Mouse (Mus musculus) CD4-positive helper T cell, adult 2 months (primary cell): ENCODE measurements at regions not wholly inside any gene's neighbourhood (a gene's known extent, or its start where the extent isn't known, plus 50 kb on each side); places are given as distances from the start of the nearest gene placed in this dataset.

Experiments
- DNase-seq: peaks from one replicate; pipeline ENCODE4 v3.0.0-alpha.2; 2012; ENCODE audit warnings: low read depth, missing footprints, low spot score

DNA sequence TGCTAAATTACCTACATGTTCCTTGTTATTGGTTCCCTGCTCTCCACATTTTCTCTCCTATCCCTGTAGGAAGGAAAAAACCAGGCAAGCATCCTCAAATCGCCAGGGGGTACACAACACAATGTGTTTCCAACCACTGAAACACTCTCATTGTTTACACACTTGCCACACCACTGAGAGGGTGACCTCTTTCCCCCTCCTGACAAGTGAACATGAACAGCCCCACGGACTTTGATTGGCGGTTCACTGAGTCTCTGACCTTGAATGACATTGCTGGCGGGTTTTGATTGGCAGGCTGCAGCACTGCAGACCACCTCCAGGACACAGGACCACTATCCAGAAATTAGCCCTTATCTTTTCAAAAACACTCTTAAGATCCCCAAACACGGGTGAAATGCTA lies 211.7 kb upstream of the Onecut1 start:
- no peak for DNase-seq

DNA sequence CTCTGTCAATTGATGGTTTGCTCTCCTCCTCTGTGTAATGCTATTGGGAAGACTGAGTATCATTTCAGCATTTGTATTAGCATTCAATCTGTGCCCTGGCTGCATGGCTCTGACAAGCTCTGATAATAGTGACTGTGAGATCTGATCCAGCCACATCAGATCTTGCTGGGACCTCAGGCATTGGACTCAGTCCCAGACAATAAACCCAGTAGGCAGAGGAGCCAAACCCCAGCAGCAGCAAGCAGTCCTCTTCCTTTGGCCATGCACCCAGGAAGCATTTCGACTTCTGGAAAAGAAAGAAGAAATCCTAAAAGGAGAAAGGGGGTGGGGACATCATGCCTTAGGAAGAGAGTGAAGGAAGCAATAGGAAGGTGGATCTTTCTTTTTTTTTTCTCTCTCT lies 205.8 kb upstream of the Onecut1 start:
- DNase-seq, result no peak

DNA sequence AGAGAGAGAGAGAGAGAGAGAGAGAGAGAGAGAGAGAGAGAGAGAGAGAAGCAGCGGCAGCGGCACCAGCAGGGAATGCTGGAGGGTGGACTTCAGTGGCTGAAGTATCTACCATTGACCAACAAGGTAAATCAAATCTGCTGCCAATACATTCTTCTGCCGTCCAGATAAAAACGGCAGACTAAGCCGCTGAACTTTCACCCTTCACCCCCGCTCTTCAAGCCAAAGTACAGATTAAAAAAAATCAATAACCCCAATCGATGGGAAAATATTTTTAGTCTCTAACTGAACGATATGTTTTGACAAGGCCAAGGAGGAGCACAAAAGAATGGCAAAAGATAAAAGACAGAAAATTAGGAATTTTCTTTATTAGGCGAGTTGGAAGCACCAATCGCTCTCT lies 205.3 kb upstream of the Onecut1 start:
- no peak for DNase-seq

DNA sequence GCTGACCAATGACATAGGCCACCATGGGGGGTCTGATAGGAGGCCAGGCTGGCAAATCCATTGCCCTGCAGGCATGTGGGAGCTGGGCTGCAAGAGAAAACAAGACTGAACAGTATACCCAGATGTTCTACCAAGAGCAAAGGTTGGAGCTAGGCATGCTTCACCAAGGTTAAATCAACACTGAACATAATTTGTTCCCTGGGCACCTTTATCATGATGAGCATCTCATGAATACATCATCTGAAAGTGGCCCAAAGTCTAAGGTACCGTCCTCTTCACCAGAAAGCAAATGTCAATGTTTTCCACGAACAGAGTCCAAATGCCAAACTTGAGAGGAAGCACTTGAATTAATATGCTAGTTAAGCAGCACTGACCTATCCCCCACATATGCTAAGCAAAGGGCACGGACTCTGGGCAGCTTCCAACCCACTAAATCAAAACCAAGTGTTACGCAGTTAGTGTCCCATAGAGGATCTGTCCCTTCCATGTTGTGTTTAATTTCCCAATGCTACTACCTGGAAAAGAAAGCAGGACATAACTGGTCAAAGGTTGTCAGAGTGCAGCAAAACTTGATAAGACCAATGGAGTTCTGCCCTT lies 190.3 kb upstream of the Onecut1 start:
- no peak for DNase-seq

DNA sequence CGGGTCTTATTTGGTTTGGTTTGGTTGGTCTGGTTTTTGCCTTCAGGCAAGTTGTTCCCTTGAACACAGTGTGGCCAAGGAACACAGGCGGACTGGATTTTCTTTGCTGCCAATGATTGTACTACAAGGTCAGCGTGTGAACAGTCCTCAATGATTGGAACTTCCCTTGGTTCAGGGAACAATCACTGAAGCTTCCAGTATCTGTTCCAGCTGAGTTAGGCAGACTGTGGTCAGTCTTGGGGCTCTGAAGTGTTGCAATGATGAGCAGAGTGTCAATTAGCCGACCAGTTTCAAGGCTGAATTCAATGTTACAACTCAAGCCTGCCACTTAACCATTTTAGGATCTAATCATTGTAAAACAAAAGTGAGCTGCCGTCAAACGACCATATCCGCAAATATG lies 189.5 kb upstream of the Onecut1 start:
- DNase-seq, result no peak

DNA sequence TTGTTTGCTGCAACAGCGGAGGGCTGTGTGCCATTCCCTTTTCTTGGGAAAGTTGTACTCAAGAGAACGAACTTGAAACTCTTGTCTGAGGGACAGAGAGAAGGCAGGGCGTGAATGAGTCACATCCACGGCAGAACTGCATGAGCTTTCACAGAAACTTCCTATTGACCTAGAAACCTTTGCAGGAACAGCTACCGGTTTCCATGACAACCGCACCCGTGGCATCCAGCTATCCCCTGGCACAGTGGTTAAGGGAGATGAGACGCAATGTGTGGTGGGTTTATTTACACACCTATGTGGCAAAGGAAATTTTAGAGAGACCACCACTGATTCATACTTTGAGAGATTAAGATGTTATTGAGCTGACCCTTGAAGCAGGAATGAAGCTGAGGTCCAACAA lies 163.5 kb upstream of the Onecut1 start:
- no peak for DNase-seq

DNA sequence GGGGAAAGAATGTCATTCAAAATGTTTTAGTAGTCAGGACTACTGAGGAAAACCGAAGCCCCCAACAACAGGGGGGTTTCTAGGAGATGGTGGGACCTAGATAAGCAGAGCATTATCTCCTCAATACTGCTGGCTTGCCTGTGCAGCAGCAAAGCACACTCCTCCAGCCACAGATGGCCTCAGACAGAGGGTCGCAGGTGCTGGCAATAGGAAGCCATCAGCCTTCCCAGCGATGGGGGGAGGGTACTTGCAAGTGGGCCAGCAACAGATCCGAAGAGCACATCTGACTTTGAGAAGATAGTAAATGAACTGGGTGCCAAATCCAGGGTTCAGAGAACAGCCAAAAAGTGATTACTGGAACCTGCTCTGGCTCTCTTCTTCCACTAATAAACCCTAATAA lies 156.0 kb upstream of the Onecut1 start:
- DNase-seq, result no peak

DNA sequence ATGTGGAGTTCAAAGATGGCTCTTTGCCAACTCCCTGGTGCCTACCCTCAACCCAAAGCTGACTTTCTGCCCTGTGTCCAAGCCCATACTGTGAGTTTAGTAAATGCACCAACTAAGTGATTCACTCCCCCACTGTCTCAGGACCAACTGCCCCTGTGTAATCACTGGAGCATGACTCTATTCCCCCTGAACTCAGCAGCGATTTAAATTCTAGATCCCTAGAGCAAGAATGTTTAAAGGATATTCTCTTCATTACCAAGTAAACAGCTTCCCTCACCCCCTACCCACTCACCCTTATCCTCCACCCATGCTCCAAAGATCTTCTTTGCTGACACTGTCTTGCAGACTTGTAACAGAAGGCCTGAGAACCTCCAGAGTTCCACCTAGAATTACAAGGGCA lies 154.1 kb upstream of the Onecut1 start:
- no peak for DNase-seq

DNA sequence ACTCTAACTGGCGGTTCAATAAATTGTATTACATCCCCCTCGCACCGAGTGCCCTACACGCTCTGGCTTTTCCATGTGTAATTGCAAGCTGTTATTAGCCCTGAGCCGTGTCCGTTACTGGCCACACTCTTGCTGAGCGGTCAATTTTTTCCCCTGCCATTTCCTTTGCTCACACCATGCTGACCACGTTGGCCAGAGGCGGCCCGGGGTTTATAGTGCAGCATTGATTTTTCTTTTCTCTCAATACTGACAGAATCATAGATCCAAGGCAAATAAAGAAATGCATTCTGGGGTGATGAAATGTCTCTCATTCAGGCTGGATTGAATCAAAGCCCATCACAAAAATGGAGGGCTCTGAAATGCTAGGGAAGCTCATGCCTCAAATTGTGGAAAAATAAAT lies 150.0 kb upstream of the Onecut1 start:
- DNase-seq, result no peak

DNA sequence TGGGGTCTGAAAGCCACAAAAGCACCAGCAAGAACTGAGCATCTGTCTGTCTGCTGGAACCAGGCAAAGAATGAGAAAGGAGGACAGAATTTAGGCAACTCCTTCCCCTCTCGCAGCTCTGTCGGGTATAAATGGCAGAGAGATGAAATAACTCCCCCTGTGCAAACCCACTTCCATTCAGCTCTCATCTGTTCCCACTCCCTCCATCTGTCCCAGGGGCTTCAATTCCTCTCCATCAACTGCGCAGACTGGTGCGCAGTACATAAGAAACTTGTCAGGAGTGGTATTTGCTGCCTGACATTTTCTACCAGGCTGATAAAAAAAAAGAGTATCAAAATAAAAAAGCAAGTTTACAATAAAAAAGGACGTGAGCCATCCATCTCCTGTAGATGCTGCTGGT lies 129.3 kb upstream of the Onecut1 start:
- no peak for DNase-seq

DNA sequence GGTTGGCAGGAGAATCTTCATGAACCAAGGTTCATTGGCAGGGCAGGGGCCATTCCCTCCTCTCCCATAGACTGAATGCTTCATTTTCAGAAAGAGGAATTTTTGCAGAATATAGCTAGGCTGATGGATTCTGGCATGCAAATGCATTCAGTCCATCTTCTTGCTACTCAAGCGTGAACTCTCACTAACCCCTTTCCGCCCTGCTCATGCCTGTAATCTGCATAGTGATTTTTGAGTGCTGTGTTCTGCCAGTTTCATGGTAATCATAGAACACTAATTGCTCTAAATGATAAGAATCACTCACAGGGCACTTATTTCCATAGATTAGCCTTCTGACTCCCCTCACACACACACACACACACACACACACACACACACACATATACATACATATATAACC lies 119.8 kb upstream of the Onecut1 start:
- no peak for DNase-seq

DNA sequence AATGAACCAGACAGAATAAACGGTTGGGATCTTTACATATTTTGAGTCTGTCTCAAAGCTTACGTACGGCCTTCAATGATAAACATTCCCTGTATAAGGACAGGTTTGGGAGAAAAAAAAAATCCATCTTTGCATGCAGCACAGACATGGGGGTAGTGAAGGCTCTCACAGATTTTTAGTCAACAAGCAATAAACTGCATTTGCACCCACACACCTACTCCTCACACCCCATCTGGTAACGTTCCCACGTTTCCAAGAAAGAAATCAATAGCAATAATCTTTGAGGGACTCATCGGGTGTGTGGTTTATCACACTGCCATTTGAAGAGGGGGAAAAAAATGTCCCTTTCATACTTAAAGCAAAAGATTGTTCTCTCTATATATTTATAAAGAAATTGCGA lies 113.8 kb upstream of the Onecut1 start:
- no peak for DNase-seq

DNA sequence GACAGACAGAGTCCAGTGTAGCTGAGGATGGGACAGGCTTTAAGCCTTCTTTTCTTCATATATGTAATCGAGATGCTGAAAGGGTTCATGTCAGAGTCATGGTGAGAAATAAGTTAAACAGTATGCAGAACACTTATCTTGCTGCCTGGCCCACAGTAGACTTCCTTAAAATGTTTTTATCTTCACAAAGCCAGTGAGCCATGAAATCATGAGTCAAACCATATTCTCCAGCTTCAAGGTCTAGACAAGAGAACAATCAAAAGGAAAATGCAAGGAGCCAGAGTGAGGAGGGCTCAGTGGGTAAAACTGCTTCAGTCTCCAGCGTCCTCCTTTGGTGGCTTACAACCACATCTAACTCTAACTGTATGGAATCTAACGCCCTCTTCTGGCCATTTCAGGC lies 103.7 kb upstream of the Onecut1 start:
- no peak for DNase-seq

DNA sequence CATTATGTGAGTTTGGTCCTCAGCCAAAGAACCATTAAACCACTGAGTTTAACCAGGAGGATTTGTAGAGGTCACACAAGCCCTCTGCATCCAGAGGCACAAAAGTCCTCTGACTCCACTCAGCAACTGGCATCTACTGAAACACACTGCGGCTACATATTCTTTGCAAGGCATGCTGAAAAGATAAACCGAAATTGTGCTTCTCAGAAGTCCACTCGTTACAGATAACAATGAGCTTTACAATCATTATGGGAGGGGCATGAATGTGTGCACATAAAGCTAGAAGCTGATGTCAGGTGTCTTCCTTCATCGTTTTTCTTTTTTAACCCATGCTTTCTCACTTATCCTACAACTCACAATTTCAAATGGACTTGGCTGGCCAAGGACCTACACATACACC lies 102.8 kb upstream of the Onecut1 start:
- no peak for DNase-seq

DNA sequence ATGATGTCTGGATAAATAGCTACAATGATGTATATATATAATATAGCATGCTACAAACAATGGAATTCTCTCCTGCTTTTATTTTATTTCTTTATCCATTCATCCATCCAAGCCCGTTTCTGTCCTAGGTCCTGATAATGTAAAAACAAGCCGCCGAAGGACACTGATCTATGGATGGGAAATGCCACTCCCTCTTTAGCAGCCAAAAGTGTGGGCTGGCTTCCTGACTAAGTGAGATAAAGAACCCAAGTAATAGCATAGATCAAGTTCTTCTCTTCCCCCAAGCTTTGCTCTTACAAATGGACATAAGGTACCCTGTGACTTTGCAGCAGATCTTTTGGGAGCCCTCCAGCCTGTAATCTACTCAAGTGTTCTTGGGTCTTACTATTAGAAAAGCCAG lies 81.3 kb upstream of the Onecut1 start:
- no peak for DNase-seq

DNA sequence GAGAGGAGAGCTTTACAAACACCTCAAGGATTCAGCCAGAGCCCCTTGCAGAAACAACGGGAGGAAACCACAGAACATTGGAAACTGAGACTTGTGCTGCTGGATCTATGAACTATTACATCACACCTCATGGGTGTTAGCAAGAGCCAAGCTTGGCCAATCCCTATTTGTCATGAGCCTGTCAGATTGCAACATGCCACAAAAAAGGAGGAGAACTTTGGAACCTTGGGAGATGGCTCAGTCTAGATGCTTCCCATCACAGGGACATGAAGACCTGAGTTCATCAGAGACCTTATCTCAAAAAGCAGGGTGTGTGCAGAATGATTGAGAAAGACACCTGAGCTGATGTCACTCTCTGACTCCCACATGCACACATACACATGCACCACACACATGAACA lies 68.3 kb upstream of the Onecut1 start:
- DNase-seq, result no peak

DNA sequence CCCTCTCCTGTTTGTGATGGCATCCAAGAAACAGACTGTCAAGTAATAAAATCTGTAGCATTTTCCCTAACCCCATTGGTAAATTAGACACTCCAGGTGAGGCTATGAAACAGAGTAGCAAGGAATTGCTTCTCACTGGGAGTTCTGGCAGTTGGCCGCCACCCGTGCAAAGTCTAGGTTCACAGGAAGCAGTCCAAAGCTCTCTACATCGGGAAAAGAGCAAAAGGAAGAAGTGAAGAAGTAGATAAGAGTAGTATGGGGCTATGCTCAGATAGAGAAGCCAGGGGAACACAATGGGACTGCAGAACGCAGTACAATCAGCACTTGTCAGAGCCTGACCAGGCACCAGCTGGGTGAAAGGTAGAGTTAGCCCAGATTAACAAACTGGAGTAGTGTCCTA lies 65.7 kb upstream of the Onecut1 start:
- no peak for DNase-seq

DNA sequence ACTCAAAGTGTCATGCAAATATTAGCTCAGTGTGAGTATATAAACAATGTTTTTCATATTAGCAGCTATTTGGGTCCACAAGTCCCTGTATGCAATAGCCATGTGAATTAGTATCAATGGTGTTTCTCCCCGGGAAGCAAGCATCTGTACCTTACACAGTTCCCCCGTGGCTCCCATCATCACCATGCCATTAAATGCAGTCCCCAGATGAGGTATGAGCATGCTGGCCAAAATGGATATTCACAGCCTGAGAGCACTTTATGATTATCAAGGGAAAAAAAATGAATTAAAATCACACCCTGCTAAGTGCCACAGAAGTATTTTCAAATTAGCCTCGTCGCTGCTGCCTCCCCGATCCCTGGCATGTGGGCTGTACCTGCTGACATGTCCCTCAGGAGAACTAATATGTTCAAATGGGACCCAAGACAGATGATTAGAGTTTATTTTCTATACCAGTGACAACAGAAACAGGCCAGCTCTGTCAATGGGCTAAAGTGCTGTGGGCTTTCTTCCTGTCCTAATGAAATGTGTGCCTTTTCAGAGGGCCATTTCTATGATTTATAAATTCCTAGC lies 64.4 kb upstream of the Onecut1 start:
- no peak for DNase-seq

DNA sequence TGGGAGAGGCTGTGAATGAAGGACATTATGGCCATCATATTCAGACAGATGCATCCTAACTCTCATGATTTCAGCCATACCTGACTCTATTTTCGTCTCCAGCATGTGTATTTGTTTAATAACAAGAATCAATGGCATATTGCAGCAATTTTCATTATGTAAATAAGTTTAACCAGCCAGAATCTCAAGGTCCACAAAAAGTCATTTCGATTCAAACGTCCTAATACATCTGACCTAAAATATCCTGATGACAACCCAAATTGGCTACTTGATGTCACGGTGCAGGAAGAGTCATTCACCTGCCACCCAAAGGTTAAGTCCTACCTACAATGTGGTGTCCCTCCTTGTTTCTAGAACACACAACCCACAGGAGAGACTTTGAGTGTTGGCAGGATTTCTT lies 60.6 kb upstream of the Onecut1 start:
- DNase-seq, result no peak

DNA sequence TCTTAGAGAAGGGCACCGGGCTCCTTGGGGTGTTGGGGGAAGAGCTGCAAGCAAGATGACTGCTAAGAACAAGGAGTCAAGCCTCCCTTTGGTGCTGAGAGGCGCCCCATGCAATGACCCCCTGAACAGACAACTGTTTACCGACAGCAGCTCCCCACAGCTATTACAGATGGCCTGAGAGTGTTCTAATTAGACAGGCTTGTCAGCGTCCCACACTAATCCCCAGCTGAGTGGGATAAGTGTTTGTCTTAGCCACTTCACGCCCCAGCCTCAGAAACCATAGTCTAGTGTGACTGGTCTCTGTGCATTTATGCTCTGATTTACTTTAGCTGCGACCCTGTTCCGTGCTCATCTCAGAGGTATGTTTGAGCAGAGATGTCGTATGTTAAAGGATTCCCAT lies 50.3 kb upstream of the Onecut1 start:
- DNase-seq, result no peak
